Mouse (Mus musculus): ENCODE measurements at regions not wholly inside any gene's neighbourhood (a gene's known extent, or its start where the extent isn't known, plus 50 kb on each side); places are given as distances from the start of the nearest gene placed in this dataset.
A peak's percentile ranks its signal among the peaks of the same experiment; 100 is the strongest.

DNA sequence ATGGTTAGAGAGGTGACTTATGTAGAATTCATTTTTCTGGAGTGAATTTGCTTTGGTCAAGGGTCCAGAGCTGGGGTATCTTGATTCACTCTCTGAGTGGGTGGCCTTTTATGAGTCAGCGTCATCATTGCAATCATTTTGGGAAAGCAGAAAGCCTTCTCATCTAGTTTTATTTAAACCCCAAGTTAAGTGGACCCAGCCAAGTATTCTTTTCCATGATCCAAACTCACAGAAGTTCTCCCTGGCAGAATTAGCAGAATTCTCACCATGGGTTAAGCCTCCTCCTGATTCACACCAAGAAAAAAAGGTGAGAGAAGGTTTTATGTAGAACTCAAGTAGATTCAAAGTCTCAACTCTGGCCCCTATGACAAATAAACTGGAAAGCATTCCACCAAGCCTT is 211.8 kb downstream of the Sox11 start:
- WGBS = 82% methylated on average over 1 of the region's 1 CpGs
- peaks cover 17% of the 10 kb centered on the region for H3K4me1 ChIP-seq (ENCODE audit: control insufficient read depth, insufficient read depth, low read length)
- ATAC-seq (ENCODE audit: low FRiP score, low read depth) (no peak), DNase-seq (ENCODE audit: low spot score) (no peak)
- H3K27me3 ChIP-seq (ENCODE audit: control insufficient read depth, insufficient read depth, low read length) = no peaks in the 10 kb centered on the region
- H3K36me3 ChIP-seq (ENCODE audit: control insufficient read depth, insufficient read depth, low read length) = no peaks in the 10 kb centered on the region
- H3K27ac ChIP-seq (replicated peaks; ENCODE audit: low read depth, low read length) = no peak overlapping the region
- no peak overlapping the region for H3K4me3 ChIP-seq (replicated peaks; ENCODE audit: low read length)
- H3K9ac ChIP-seq (ENCODE audit: low read depth, low read length, severe bottlenecking) = no peak overlapping the region
- no peak for TF ChIP-seq POLR2A (IDR thresholded peaks at IDR 0.05; ENCODE audit: borderline replicate concordance, extremely low read depth, insufficient read depth, insufficient read length)
- H3K4me2 ChIP-seq (replicated peaks; ENCODE audit: low read depth, low read length, severe bottlenecking) = no peak overlapping the region
- H3K9me3 ChIP-seq (ENCODE audit: control insufficient read depth, low read length) = no peaks in the 10 kb centered on the region

DNA sequence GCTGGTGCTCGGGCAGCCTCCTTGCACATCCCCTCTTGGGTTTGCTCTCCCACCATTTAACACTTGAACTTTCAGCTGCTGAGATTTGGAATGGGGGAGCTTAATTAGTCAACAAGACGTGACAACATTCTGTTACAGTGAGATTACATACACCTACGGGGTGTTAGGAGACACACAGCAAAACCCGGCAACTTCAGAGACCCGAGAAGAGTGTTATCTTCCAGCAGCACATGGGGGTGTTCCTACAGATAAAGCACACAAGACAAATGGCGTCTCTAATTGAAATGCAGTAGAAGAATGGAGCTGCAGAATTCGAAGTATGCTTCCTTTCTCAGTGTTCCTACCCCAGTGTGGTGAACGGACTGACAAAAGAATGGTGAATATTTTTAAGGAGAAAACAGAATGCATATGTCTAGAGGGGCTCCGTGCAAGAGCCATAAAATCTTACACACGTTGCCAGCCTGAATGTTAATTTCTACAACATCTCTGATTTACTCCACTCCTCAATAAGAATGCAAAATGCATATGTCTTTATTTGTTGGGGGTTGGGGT is 215.2 kb downstream of the Sox11 start:
- Histone ChIP-seq H3K27ac (replicated peaks; ENCODE audit: low read depth, low read length) (no peak overlapping the region), H3K4me3 (replicated peaks; ENCODE audit: low read length) (no peak overlapping the region), H3K4me1 (ENCODE audit: control insufficient read depth, insufficient read depth, low read length) (no peaks in the 10 kb centered on the region), H3K9me3 (ENCODE audit: control insufficient read depth, low read length) (no peaks in the 10 kb centered on the region), H3K36me3 (ENCODE audit: control insufficient read depth, insufficient read depth, low read length) (no peaks in the 10 kb centered on the region), H3K27me3 (ENCODE audit: control insufficient read depth, insufficient read depth, low read length) (no peaks in the 10 kb centered on the region), H3K4me2 (replicated peaks; ENCODE audit: low read depth, low read length, severe bottlenecking) (no peak overlapping the region), H3K9ac (ENCODE audit: low read depth, low read length, severe bottlenecking) (no peak overlapping the region)
- ATAC-seq (ENCODE audit: low FRiP score, low read depth) (no peak), DNase-seq (ENCODE audit: low spot score) (no peak)
- WGBS = 47% methylated on average over 10 of the region's 10 CpGs
- TF ChIP-seq POLR2A (IDR thresholded peaks at IDR 0.05; ENCODE audit: borderline replicate concordance, extremely low read depth, insufficient read depth, insufficient read length) = no peak

DNA sequence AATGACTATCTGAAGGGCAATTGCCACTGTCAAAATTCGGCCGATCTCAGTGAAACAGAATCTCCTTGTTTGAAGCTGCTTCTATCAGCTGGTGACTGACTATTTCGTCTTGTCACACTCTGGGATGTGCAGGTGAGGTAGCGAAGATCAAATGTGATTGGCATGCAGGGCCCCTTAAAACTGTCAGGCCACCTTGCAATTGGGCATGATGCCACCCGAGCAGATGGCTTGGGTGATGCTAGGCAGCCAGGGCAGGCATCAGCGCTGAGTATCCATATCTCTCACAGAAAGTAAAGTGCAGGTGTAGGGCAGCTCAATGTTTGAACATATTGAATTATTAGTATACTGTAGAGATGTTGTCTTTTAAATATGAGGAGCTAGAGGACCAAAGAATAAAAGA is 223.8 kb downstream of the Sox11 start:
- Histone ChIP-seq H3K27me3 (ENCODE audit: control insufficient read depth, insufficient read depth, low read length) (no peaks in the 10 kb centered on the region), H3K9me3 (ENCODE audit: control insufficient read depth, low read length) (no peaks in the 10 kb centered on the region), H3K4me2 (replicated peaks; ENCODE audit: low read depth, low read length, severe bottlenecking) (no peak overlapping the region), H3K27ac (replicated peaks; ENCODE audit: low read depth, low read length) (no peak overlapping the region), H3K36me3 (ENCODE audit: control insufficient read depth, insufficient read depth, low read length) (no peaks in the 10 kb centered on the region), H3K4me3 (replicated peaks; ENCODE audit: low read length) (no peak overlapping the region), H3K4me1 (ENCODE audit: control insufficient read depth, insufficient read depth, low read length) (0 out of 2 replicates have a peak, but pooled peaks cover 9% of the 10 kb centered on the region), H3K9ac (ENCODE audit: low read depth, low read length, severe bottlenecking) (no peak overlapping the region)
- ATAC-seq (ENCODE audit: low FRiP score, low read depth) (no peak), DNase-seq (ENCODE audit: low spot score) (no peak)
- TF ChIP-seq POLR2A (IDR thresholded peaks at IDR 0.05; ENCODE audit: borderline replicate concordance, extremely low read depth, insufficient read depth, insufficient read length) = no peak
- WGBS = 80% methylated on average over 6 of the region's 6 CpGs

DNA sequence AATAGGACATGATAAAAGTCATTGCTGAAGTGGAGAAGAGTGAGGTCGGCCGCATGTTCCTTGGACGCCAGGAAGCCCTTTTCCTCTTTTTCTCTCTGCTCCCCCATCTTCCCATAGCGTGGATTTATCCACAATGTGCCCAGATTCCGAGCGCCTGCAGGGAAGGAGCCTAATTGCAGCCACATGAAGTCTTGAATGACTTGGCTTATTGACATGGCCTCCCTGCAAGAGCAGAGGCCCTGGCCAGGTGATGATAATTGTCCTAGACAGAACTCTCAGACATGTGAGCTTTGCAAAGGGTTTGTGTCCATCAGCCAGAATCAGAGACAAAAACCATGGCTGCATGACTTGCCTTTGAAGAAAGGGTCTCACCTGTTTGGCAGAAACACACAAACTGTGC is 227.0 kb downstream of the Sox11 start:
- ATAC-seq (ENCODE audit: low FRiP score, low read depth) = no peak
- Histone ChIP-seq H3K27me3 (ENCODE audit: control insufficient read depth, insufficient read depth, low read length) (no peaks in the 10 kb centered on the region), H3K4me3 (replicated peaks; ENCODE audit: low read length) (no peak overlapping the region), H3K27ac (replicated peaks; ENCODE audit: low read depth, low read length) (no peak overlapping the region), H3K36me3 (ENCODE audit: control insufficient read depth, insufficient read depth, low read length) (no peaks in the 10 kb centered on the region), H3K4me2 (replicated peaks; ENCODE audit: low read depth, low read length, severe bottlenecking) (no peak overlapping the region), H3K4me1 (ENCODE audit: control insufficient read depth, insufficient read depth, low read length) (0 out of 2 replicates have a peak, but pooled peaks cover 9% of the 10 kb centered on the region), H3K9me3 (ENCODE audit: control insufficient read depth, low read length) (no peaks in the 10 kb centered on the region), H3K9ac (ENCODE audit: low read depth, low read length, severe bottlenecking) (no peak overlapping the region)
- WGBS = 33% methylated on average over 6 of the region's 6 CpGs
- DNase-seq (ENCODE audit: low spot score) = no peak
- TF ChIP-seq POLR2A (IDR thresholded peaks at IDR 0.05; ENCODE audit: borderline replicate concordance, extremely low read depth, insufficient read depth, insufficient read length) = no peak

DNA sequence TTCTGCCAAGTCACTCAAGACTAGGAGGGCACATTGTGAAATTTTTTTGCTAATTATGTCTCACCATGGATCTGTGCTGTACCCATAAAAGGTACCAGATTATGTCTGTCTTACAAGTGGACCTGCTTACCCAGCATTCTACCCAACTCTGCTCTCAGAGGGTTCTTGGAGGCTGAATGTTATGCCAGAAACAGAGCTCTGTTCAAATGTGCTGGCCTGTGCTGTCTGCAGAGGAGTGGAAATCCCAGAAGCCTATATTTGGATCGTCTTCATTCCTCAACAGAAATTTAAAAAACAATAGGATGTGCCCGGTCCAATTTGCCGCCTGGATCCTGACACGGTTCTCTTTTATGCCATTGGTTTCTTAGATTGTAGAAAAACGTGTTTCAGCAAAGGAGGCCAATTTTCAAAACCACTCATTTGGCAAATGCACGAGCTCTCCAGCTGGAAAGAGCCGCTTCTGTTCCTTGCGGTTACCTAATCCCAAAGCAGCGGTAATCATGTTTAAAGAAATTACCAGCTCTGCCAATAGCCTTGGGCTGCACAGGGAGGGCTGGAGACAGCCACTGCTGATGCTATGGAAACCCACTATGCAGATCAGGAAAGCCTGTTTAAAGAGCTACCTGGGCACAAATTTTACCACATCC is 237.3 kb downstream of the Sox11 start:
- Histone ChIP-seq H3K27ac (replicated peaks; ENCODE audit: low read depth, low read length) (no peak overlapping the region), H3K9ac (ENCODE audit: low read depth, low read length, severe bottlenecking) (no peak overlapping the region), H3K27me3 (ENCODE audit: control insufficient read depth, insufficient read depth, low read length) (no peaks in the 10 kb centered on the region), H3K9me3 (ENCODE audit: control insufficient read depth, low read length) (no peaks in the 10 kb centered on the region), H3K4me2 (replicated peaks; ENCODE audit: low read depth, low read length, severe bottlenecking) (no peak overlapping the region), H3K36me3 (ENCODE audit: control insufficient read depth, insufficient read depth, low read length) (no peaks in the 10 kb centered on the region), H3K4me3 (replicated peaks; ENCODE audit: low read length) (no peak overlapping the region), H3K4me1 (ENCODE audit: control insufficient read depth, insufficient read depth, low read length) (no peaks in the 10 kb centered on the region)
- ATAC-seq (ENCODE audit: low FRiP score, low read depth) (no peak), DNase-seq (ENCODE audit: low spot score) (peak; percentile 58)
- WGBS = 58% methylated on average over 9 of the region's 9 CpGs
- no peak for TF ChIP-seq POLR2A (IDR thresholded peaks at IDR 0.05; ENCODE audit: borderline replicate concordance, extremely low read depth, insufficient read depth, insufficient read length)
